Mouse (Mus musculus) left cerebral cortex, postnatal 25 days (tissue): ENCODE measurements at regions not wholly inside any gene's neighbourhood (a gene's known extent, or its start where the extent isn't known, plus 50 kb on each side); places are given as distances from the start of the nearest gene placed in this dataset.

Experiments
- DNase-seq, 2 experiments: peaks; one replicate each; pipeline ENCODE4 v3.0.0; 2022; ENCODE audit warnings: low spot score in 2 of 2, mixed read lengths in 1 of 2
- intact Hi-C: fragments of 180-260 bp; cut with DNase I; formaldehyde crosslinking; loops from one replicate; pipeline ENCODE4 v1.15.1; 2025

- no peak for DNase-seq
- intact Hi-C loops, result no loop called here
Observed at GRCm38 (mm10) chr9:116301602-116302001, 126.4 kb upstream of the Tgfbr2 start.

- DNase-seq, result no peak
- intact Hi-C loops, result no loop called here
Observed at GRCm38 (mm10) chr9:116298791-116299190, 123.6 kb upstream of the Tgfbr2 start.

GRCm38 (mm10) chr9:116296349-116296748 is 121.2 kb upstream of the Tgfbr2 start:
- intact Hi-C loops, result no loop called here
- DNase-seq, result no peak

- DNase-seq, result no peak
- intact Hi-C loops, result no loop called here
Observed at GRCm38 (mm10) chr9:116294073-116294472, 118.9 kb upstream of the Tgfbr2 start.

GRCm38 (mm10) chr9:116293110-116293509 is 118.0 kb upstream of the Tgfbr2 start:
- intact Hi-C loops, result no loop called here
- DNase-seq, result no peak

- intact Hi-C loops, result no loop called here
- no peak for DNase-seq
Observed at GRCm38 (mm10) chr9:116291624-116292023, 116.5 kb upstream of the Tgfbr2 start.

- intact Hi-C loops, result no loop called here
Observed at GRCm38 (mm10) chr9:116290896-116291295, 115.7 kb upstream of the Tgfbr2 start.

GRCm38 (mm10) chr9:116285691-116286431 is 110.7 kb upstream of the Tgfbr2 start:
- intact Hi-C loops, result no loop called here

More at GRCm38 (mm10) chr9:116290896-116291295, 115.7 kb upstream of the Tgfbr2 start:
- DNase-seq, result no peak

GRCm38 (mm10) chr9:116283790-116284526 is 108.8 kb upstream of the Tgfbr2 start:
- intact Hi-C loops, result no loop called here
- no peak for DNase-seq

More at GRCm38 (mm10) chr9:116285691-116286431, 110.7 kb upstream of the Tgfbr2 start:
- DNase-seq, result no peak

- intact Hi-C loops, result no loop called here
- no peak for DNase-seq
Observed at GRCm38 (mm10) chr9:116281654-116282053, 106.5 kb upstream of the Tgfbr2 start.

- no peak for DNase-seq
- intact Hi-C loops, result no loop called here
Observed at GRCm38 (mm10) chr9:116280146-116280545, 105.0 kb upstream of the Tgfbr2 start.

- intact Hi-C loops, result no loop called here
- DNase-seq, result no peak
Observed at GRCm38 (mm10) chr9:116278862-116279261, 103.7 kb upstream of the Tgfbr2 start.

GRCm38 (mm10) chr9:116277736-116278135 is 102.6 kb upstream of the Tgfbr2 start:
- intact Hi-C loops, result no loop called here
- DNase-seq, result no peak

- no peak for DNase-seq
- intact Hi-C loops, result no loop called here
Observed at GRCm38 (mm10) chr9:116276141-116276540, 101.0 kb upstream of the Tgfbr2 start.

- DNase-seq, result no peak
- intact Hi-C loops, result no loop called here
Observed at GRCm38 (mm10) chr9:116272446-116272845, 97.3 kb upstream of the Tgfbr2 start.

GRCm38 (mm10) chr9:116270417-116270828 is 95.3 kb upstream of the Tgfbr2 start:
- no peak for DNase-seq
- intact Hi-C loops, result no loop called here

- no peak for DNase-seq
- intact Hi-C loops, result no loop called here
Observed at GRCm38 (mm10) chr9:116267411-116267810, 92.3 kb upstream of the Tgfbr2 start.

GRCm38 (mm10) chr9:116263833-116264232 is 88.7 kb upstream of the Tgfbr2 start:
- intact Hi-C loops, result no loop called here
- no peak for DNase-seq

GRCm38 (mm10) chr9:116259569-116259968 is 84.4 kb upstream of the Tgfbr2 start:
- DNase-seq, result no peak
- intact Hi-C loops, result no loop called here

GRCm38 (mm10) chr9:116253546-116253945 is 78.4 kb upstream of the Tgfbr2 start:
- intact Hi-C loops, result no loop called here
- DNase-seq, result peak in 1 of 2 experiments; percentile 8

- DNase-seq, result no peak
- intact Hi-C loops, result no loop called here
Observed at GRCm38 (mm10) chr9:116252788-116253187, 77.6 kb upstream of the Tgfbr2 start.
